Mouse (Mus musculus): Measurements from ENCODE around the gene Myb. TPM values are rescaled to one million over a fixed set of nuclear protein-coding genes. Genes with fewer than 3 reads are reported as not detected.
A peak's percentile ranks its signal among the peaks of the same experiment; 100 is the strongest.

The Myb gene
- 6.0 and 8.9 TPM in 2 replicates for polyA plus RNA-seq (2015; fragmentation: Nextera tagmentation; extraction: Ambion mirVana)

GRCm38 (mm10) chr10:21160537-21161358, at the start of gene Myb:
TSS of gene Myb (minus strand) at chr10:21160984.
- Histone ChIP-seq H3K4me3 (peak within 1 kb of the TSS; percentile 75), H3K27me3 (peaks cover 42% of the 10 kb centered on the region), H3K27ac (peak within 1 kb of the TSS; percentile 33; the same call in 1 of the 2 replicates), H3K4me1 (peaks cover 18% of the 10 kb centered on the region), H3K4me2 (peak within 1 kb of the TSS; percentile 98), H3K9ac (peak within 1 kb of the TSS; percentile 61), H3K9me3 (no peaks in the 10 kb centered on the region), H3K36me3 (no peaks in the 10 kb centered on the region)
- ATAC-seq (ENCODE audit: borderline replicate concordance, extremely low read depth, low FRiP score, low TSS enrichment): peak; percentile 84; the same call in 1 of the 2 replicates
- WGBS: under 1% methylated on average over 69 of the region's 86 CpGs

GRCm38 (mm10) chr10:21207378-21207777, 46.6 kb upstream of the Myb start:
- 40% methylated on average over 1 of the region's 1 CpGs for WGBS
- Histone ChIP-seq H3K4me1 (no peaks in the 10 kb centered on the region), H3K9me3 (no peaks in the 10 kb centered on the region), H3K4me2 (no peak overlapping the region), H3K27ac (no peak overlapping the region), H3K4me3 (no peak overlapping the region), H3K36me3 (no peaks in the 10 kb centered on the region), H3K27me3 (no peaks in the 10 kb centered on the region), H3K9ac (no peak overlapping the region)
- no peak for ATAC-seq (ENCODE audit: borderline replicate concordance, extremely low read depth, low FRiP score, low TSS enrichment)

- no peak for ATAC-seq (ENCODE audit: borderline replicate concordance, extremely low read depth, low FRiP score, low TSS enrichment)
- Histone ChIP-seq H3K4me3 (no peak overlapping the region), H3K36me3 (no peaks in the 10 kb centered on the region), H3K9ac (no peak overlapping the region), H3K27me3 (no peaks in the 10 kb centered on the region), H3K4me1 (no peaks in the 10 kb centered on the region), H3K4me2 (no peak overlapping the region), H3K9me3 (no peaks in the 10 kb centered on the region), H3K27ac (no peak overlapping the region)
- WGBS: 67% methylated on average over 2 of the region's 2 CpGs
These were observed 45.4 kb upstream of the Myb start for GRCm38 (mm10) chr10:21206232-21206631.

GRCm38 (mm10) chr10:21204496-21205085, 43.8 kb upstream of the Myb start:
- H3K36me3 ChIP-seq: no peaks in the 10 kb centered on the region
- no peaks in the 10 kb centered on the region for H3K9me3 ChIP-seq
- H3K4me1 ChIP-seq: no peaks in the 10 kb centered on the region
- H3K27me3 ChIP-seq: no peaks in the 10 kb centered on the region
- WGBS: 76% methylated on average over 10 of the region's 10 CpGs
- H3K4me3 ChIP-seq: no peak overlapping the region
- ATAC-seq (ENCODE audit: borderline replicate concordance, extremely low read depth, low FRiP score, low TSS enrichment): no peak
- H3K27ac ChIP-seq: no peak overlapping the region
- no peak overlapping the region for H3K9ac ChIP-seq
- no peak overlapping the region for H3K4me2 ChIP-seq

- H3K27me3 ChIP-seq: no peaks in the 10 kb centered on the region
- H3K4me1 ChIP-seq: no peaks in the 10 kb centered on the region
- no peak for ATAC-seq (ENCODE audit: borderline replicate concordance, extremely low read depth, low FRiP score, low TSS enrichment)
- WGBS: 82% methylated on average over 5 of the region's 5 CpGs
- H3K36me3 ChIP-seq: no peaks in the 10 kb centered on the region
- no peak overlapping the region for H3K4me3 ChIP-seq
- no peak overlapping the region for H3K9ac ChIP-seq
- H3K27ac ChIP-seq: no peak overlapping the region
- no peak overlapping the region for H3K4me2 ChIP-seq
- H3K9me3 ChIP-seq: no peaks in the 10 kb centered on the region
These were observed 43.1 kb upstream of the Myb start for GRCm38 (mm10) chr10:21203886-21204285.

GRCm38 (mm10) chr10:21203461-21203860, 42.7 kb upstream of the Myb start:
- WGBS: 91% methylated on average over 3 of the region's 3 CpGs
- Histone ChIP-seq H3K36me3 (no peaks in the 10 kb centered on the region), H3K27ac (no peak overlapping the region), H3K9ac (no peak overlapping the region), H3K9me3 (no peaks in the 10 kb centered on the region), H3K27me3 (no peaks in the 10 kb centered on the region), H3K4me1 (no peaks in the 10 kb centered on the region), H3K4me3 (no peak overlapping the region), H3K4me2 (no peak overlapping the region)
- no peak for ATAC-seq (ENCODE audit: borderline replicate concordance, extremely low read depth, low FRiP score, low TSS enrichment)

- Histone ChIP-seq H3K27me3 (no peaks in the 10 kb centered on the region), H3K27ac (no peak overlapping the region), H3K4me2 (no peak overlapping the region), H3K9ac (no peak overlapping the region), H3K4me1 (no peaks in the 10 kb centered on the region), H3K4me3 (no peak overlapping the region), H3K36me3 (no peaks in the 10 kb centered on the region), H3K9me3 (no peaks in the 10 kb centered on the region)
- 77% methylated on average over 7 of the region's 7 CpGs for WGBS
- no peak for ATAC-seq (ENCODE audit: borderline replicate concordance, extremely low read depth, low FRiP score, low TSS enrichment)
These were observed 40.0 kb upstream of the Myb start for GRCm38 (mm10) chr10:21200761-21201160.

- H3K27ac ChIP-seq: no peak overlapping the region
- H3K9me3 ChIP-seq: no peaks in the 10 kb centered on the region
- no peaks in the 10 kb centered on the region for H3K27me3 ChIP-seq
- no peaks in the 10 kb centered on the region for H3K4me1 ChIP-seq
- H3K9ac ChIP-seq: no peak overlapping the region
- ATAC-seq (ENCODE audit: borderline replicate concordance, extremely low read depth, low FRiP score, low TSS enrichment): no peak
- H3K36me3 ChIP-seq: no peaks in the 10 kb centered on the region
- H3K4me2 ChIP-seq: no peak overlapping the region
- no peak overlapping the region for H3K4me3 ChIP-seq
These were observed 39.5 kb upstream of the Myb start for GRCm38 (mm10) chr10:21200322-21200721.

DNA sequence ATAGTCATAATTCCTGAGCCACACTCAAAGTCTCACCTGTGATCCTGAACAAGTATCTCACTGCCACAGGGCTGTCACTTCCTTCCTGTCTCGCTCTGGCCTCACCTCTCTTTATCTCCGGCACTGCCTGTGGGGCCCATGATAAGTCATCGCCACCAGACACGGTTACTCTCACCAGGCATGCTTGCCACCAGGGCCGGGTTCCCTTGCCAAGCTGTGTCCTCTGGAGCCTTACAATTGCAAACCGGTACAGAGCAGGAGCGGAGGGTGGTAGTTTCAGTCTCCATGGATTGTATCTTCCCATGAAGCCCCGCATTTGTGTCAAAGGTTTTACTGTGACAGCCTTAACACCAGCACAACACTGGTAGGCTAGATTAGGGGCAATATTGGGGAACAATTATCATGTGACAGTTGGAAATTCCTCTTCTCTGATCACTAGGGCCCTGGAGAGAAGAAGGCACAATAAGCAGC, 35.9 kb upstream of the Myb start:
- Histone ChIP-seq H3K27me3 (no peaks in the 10 kb centered on the region; the same call in 1 of the 2 replicates), H3K27ac (no peak overlapping the region), H3K9ac (no peak overlapping the region), H3K36me3 (no peaks in the 10 kb centered on the region), H3K4me2 (no peak overlapping the region), H3K4me3 (no peak overlapping the region), H3K9me3 (no peaks in the 10 kb centered on the region), H3K4me1 (no peaks in the 10 kb centered on the region)
- no peak for ATAC-seq (ENCODE audit: borderline replicate concordance, extremely low read depth, low FRiP score, low TSS enrichment)
- 62% methylated on average over 8 of the region's 8 CpGs for WGBS

DNA sequence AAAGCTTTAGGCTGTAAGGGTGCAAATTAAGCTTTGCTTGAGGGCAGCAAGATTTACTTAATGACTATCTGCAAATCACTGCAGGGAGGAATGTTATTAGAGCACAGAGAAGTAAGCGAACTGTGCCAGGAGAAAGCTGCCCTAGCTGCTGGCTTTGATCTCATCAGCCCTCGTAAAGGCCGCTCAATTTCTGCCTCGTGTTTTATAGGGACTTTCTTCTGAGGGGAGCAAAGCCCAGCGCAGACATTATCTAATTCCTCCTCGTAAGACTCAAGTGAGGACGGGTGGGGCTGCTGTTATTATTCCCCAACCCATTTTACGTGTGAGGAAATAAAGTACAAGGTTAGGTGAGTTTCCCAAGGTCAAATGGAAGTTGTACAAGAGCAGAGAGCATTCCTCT, 34.8 kb upstream of the Myb start:
- Histone ChIP-seq H3K4me1 (no peaks in the 10 kb centered on the region), H3K27me3 (no peaks in the 10 kb centered on the region; the same call in 1 of the 2 replicates), H3K4me3 (no peak overlapping the region), H3K4me2 (no peak overlapping the region), H3K9ac (no peak overlapping the region), H3K27ac (no peak overlapping the region), H3K9me3 (no peaks in the 10 kb centered on the region), H3K36me3 (no peaks in the 10 kb centered on the region)
- 40% methylated on average over 8 of the region's 8 CpGs for WGBS
- ATAC-seq (ENCODE audit: borderline replicate concordance, extremely low read depth, low FRiP score, low TSS enrichment): no peak

DNA sequence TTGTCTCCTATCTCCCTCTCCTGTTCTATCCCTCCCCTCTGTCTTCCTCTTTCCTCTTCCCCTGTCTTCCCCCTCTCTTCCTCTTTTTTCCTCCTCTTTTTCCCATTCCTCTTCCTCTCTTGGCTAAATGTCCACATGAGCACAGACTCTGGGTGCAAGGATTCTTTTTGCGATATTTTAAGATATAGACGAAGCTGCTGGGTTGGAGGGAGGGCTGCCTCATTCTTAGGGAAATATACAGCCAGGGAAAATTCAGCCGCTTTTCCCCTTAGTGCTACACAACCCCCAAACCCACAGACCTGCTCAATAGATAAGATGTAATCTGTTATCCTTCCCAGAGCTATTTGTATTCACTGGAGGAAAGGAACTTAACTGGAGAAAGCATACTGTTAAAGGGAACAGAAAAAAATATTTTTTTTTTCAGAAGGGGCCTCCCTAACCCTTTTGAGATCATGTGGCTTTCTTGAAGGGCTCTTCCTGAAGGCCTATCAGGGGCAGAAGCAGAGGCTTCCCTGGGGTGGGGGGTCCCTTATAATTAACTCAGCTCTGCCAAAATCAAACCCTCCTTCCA, 33.2 kb upstream of the Myb start:
- 54% methylated on average over 3 of the region's 3 CpGs for WGBS
- no peaks in the 10 kb centered on the region for H3K36me3 ChIP-seq
- no peaks in the 10 kb centered on the region; the same call in 1 of the 2 replicates for H3K27me3 ChIP-seq
- ATAC-seq (ENCODE audit: borderline replicate concordance, extremely low read depth, low FRiP score, low TSS enrichment): no peak
- no peak overlapping the region for H3K4me3 ChIP-seq
- H3K4me2 ChIP-seq: no peak overlapping the region
- no peak overlapping the region for H3K27ac ChIP-seq
- H3K9ac ChIP-seq: no peak overlapping the region
- no peaks in the 10 kb centered on the region for H3K4me1 ChIP-seq
- H3K9me3 ChIP-seq: no peaks in the 10 kb centered on the region
